Mouse (Mus musculus) hindbrain, embryonic 13.5 days (tissue): ENCODE data around the gene Mast4. TPM values are rescaled to one million over a fixed set of nuclear protein-coding genes. Genes with fewer than 3 reads are reported as not detected.

ENCODE experiments used
- ATAC-seq: fragments of 200-750 bp; cut with Nextera tagmentation; 2 replicates; pipeline ENCODE4 v1.8.0; 2017; ENCODE audit warnings: moderate TSS enrichment; ENCODE audit not compliant: low FRiP score
- H3K27ac ChIP-seq: fragments of 300-500 bp; sonication (generic); 2 replicates; pipeline ENCODE4 v1.5.1; 2015; ENCODE audit warnings: inconsistent platforms, mild to moderate bottlenecking, moderate library complexity
- H3K27me3 ChIP-seq: fragments of 300-500 bp; sonication (generic); 2 replicates; pipeline ENCODE4 v1.6.1; 2015; ENCODE audit warnings: mild to moderate bottlenecking, inconsistent platforms
- H3K36me3 ChIP-seq: fragments of 300-500 bp; sonication (generic); 2 replicates; pipeline ENCODE4 v1.6.1; 2015; ENCODE audit warnings: mild to moderate bottlenecking, inconsistent platforms
- H3K4me1 ChIP-seq: fragments of 300-500 bp; sonication (generic); replicated peaks from 2 replicates; pipeline ENCODE4 v1.6.1; 2015; ENCODE audit warnings: inconsistent platforms
- H3K4me2 ChIP-seq: fragments of 300-500 bp; sonication (generic); 2 replicates; pipeline ENCODE4 v1.6.1; 2015; ENCODE audit warnings: inconsistent platforms, mild to moderate bottlenecking, moderate library complexity
- H3K4me3 ChIP-seq: fragments of 300-500 bp; sonication (generic); 2 replicates; pipeline ENCODE4 v1.5.1; 2015; ENCODE audit warnings: mild to moderate bottlenecking, inconsistent platforms
- H3K9ac ChIP-seq: fragments of 300-500 bp; sonication (generic); 2 replicates; pipeline ENCODE4 v1.6.1; 2015; ENCODE audit warnings: mild to moderate bottlenecking, inconsistent platforms
- H3K9me3 ChIP-seq: fragments of 300-500 bp; sonication (generic); 2 replicates; pipeline ENCODE4 v1.6.1; 2016; ENCODE audit warnings: inconsistent platforms
- WGBS: fragments of 180-500 bp; shearing (Covaris S2); methylation state at CpG from one replicate; pipeline ENCODE4 v1.1.7; 2015; 5-methylcytosine and 5-hydroxymethylcytosine counted together
- polyA plus RNA-seq: library from polyadenylated mRNA; unstranded; fragments of >200 nt; fragmentation: Nextera tagmentation; extraction: Ambion mirVana; gene quantifications from 2 replicates; pipeline ENCODE4 v1.2.1, GENCODE M21; 2015

The Mast4 gene
- polyA plus RNA-seq, 1 experiment from 2014 or later = 29.7 TPM

GRCm38 (mm10) chr13:103005227-103005626 lies 329.1 kb downstream of the Mast4 start:
- no peak for ATAC-seq
- no peak overlapping the region for H3K4me2 ChIP-seq
- no peaks in the 10 kb centered on the region for H3K36me3 ChIP-seq
- H3K4me1 ChIP-seq = peaks cover 5% of the 10 kb centered on the region
- H3K27me3 ChIP-seq = 0 out of 2 replicates have a peak, but pooled peaks cover 2% of the 10 kb centered on the region
- H3K27ac ChIP-seq = no peak overlapping the region
- H3K4me3 ChIP-seq = no peak overlapping the region
- H3K9ac ChIP-seq = no peak overlapping the region
- H3K9me3 ChIP-seq = no peaks in the 10 kb centered on the region
- 89% methylated on average over 2 of the region's 2 CpGs for WGBS

GRCm38 (mm10) chr13:103001831-103002230 lies 332.5 kb downstream of the Mast4 start:
- H3K4me1 ChIP-seq = peaks cover 6% of the 10 kb centered on the region
- H3K27me3 ChIP-seq = 0 out of 2 replicates have a peak, but pooled peaks cover 2% of the 10 kb centered on the region
- no peaks in the 10 kb centered on the region for H3K9me3 ChIP-seq
- no peak overlapping the region for H3K4me2 ChIP-seq
- WGBS = 45% methylated on average over 1 of the region's 1 CpGs
- no peak overlapping the region for H3K9ac ChIP-seq
- H3K36me3 ChIP-seq = no peaks in the 10 kb centered on the region
- ATAC-seq = no peak
- H3K4me3 ChIP-seq = no peak overlapping the region
- no peak overlapping the region for H3K27ac ChIP-seq

- H3K9ac ChIP-seq = no peak overlapping the region
- H3K36me3 ChIP-seq = no peaks in the 10 kb centered on the region
- no peak overlapping the region for H3K4me3 ChIP-seq
- H3K4me2 ChIP-seq = no peak overlapping the region
- WGBS = 33% methylated on average over 7 of the region's 7 CpGs
- no peaks in the 10 kb centered on the region for H3K9me3 ChIP-seq
- H3K27ac ChIP-seq = no peak overlapping the region
- 0 out of 2 replicates have a peak, but pooled peaks cover 2% of the 10 kb centered on the region for H3K27me3 ChIP-seq
- no peak for ATAC-seq
- peaks cover 6% of the 10 kb centered on the region for H3K4me1 ChIP-seq
These were observed 333.4 kb downstream of the Mast4 start for GRCm38 (mm10) chr13:103000891-103001290.

- Histone ChIP-seq H3K4me2 (no peak overlapping the region), H3K4me3 (no peak overlapping the region), H3K36me3 (no peaks in the 10 kb centered on the region), H3K27me3 (no peaks in the 10 kb centered on the region), H3K9me3 (no peaks in the 10 kb centered on the region), H3K4me1 (peaks cover 11% of the 10 kb centered on the region), H3K27ac (no peak overlapping the region), H3K9ac (no peak overlapping the region)
- WGBS = 88% methylated on average over 11 of the region's 11 CpGs
- ATAC-seq = no peak
These were observed 340.2 kb downstream of the Mast4 start for GRCm38 (mm10) chr13:102994098-102994497.

GRCm38 (mm10) chr13:102992680-102993423 lies 341.4 kb downstream of the Mast4 start:
- no peaks in the 10 kb centered on the region for H3K9me3 ChIP-seq
- peaks cover 11% of the 10 kb centered on the region for H3K4me1 ChIP-seq
- H3K27ac ChIP-seq = no peak overlapping the region
- no peaks in the 10 kb centered on the region for H3K36me3 ChIP-seq
- WGBS = 87% methylated on average over 7 of the region's 7 CpGs
- H3K9ac ChIP-seq = no peak overlapping the region
- no peak for ATAC-seq
- H3K4me3 ChIP-seq = no peak overlapping the region
- H3K27me3 ChIP-seq = no peaks in the 10 kb centered on the region
- no peak overlapping the region for H3K4me2 ChIP-seq

GRCm38 (mm10) chr13:102991928-102992327 lies 342.4 kb downstream of the Mast4 start:
- Histone ChIP-seq H3K27ac (no peak overlapping the region), H3K4me2 (no peak overlapping the region), H3K4me3 (no peak overlapping the region), H3K9me3 (no peaks in the 10 kb centered on the region), H3K27me3 (no peaks in the 10 kb centered on the region), H3K9ac (no peak overlapping the region), H3K4me1 (peaks cover 15% of the 10 kb centered on the region), H3K36me3 (no peaks in the 10 kb centered on the region)
- ATAC-seq = no peak
- 43% methylated on average over 11 of the region's 11 CpGs for WGBS

- no peak overlapping the region for H3K9ac ChIP-seq
- H3K4me2 ChIP-seq = no peak overlapping the region
- no peak overlapping the region for H3K27ac ChIP-seq
- H3K4me3 ChIP-seq = no peak overlapping the region
- WGBS = 89% methylated on average over 7 of the region's 7 CpGs
- H3K27me3 ChIP-seq = no peaks in the 10 kb centered on the region
- peaks cover 17% of the 10 kb centered on the region for H3K4me1 ChIP-seq
- no peak for ATAC-seq
- H3K36me3 ChIP-seq = no peaks in the 10 kb centered on the region
- H3K9me3 ChIP-seq = no peaks in the 10 kb centered on the region
These were observed 343.1 kb downstream of the Mast4 start for GRCm38 (mm10) chr13:102991196-102991595.

GRCm38 (mm10) chr13:102990085-102990484 lies 344.2 kb downstream of the Mast4 start:
- 84% methylated on average over 1 of the region's 1 CpGs for WGBS

GRCm38 (mm10) chr13:102989616-102990015 lies 344.7 kb downstream of the Mast4 start:
- Histone ChIP-seq H3K4me3 (no peak overlapping the region), H3K36me3 (no peaks in the 10 kb centered on the region), H3K4me2 (no peak overlapping the region), H3K4me1 (peaks cover 17% of the 10 kb centered on the region), H3K9ac (no peak overlapping the region), H3K9me3 (no peaks in the 10 kb centered on the region), H3K27me3 (no peaks in the 10 kb centered on the region), H3K27ac (no peak overlapping the region)
- no peak for ATAC-seq
- 63% methylated on average over 11 of the region's 11 CpGs for WGBS

More at GRCm38 (mm10) chr13:102990085-102990484, 344.2 kb downstream of the Mast4 start:
- H3K4me2 ChIP-seq = no peak overlapping the region
- no peak overlapping the region for H3K27ac ChIP-seq
- no peaks in the 10 kb centered on the region for H3K9me3 ChIP-seq
- no peak for ATAC-seq
- H3K4me1 ChIP-seq = peaks cover 17% of the 10 kb centered on the region
- H3K36me3 ChIP-seq = no peaks in the 10 kb centered on the region
- no peak overlapping the region for H3K9ac ChIP-seq
- H3K27me3 ChIP-seq = no peaks in the 10 kb centered on the region
- no peak overlapping the region for H3K4me3 ChIP-seq

- no peak overlapping the region for H3K27ac ChIP-seq
- H3K4me2 ChIP-seq = no peak overlapping the region
- ATAC-seq = no peak
- H3K9me3 ChIP-seq = no peaks in the 10 kb centered on the region
- H3K4me3 ChIP-seq = no peak overlapping the region
- no peaks in the 10 kb centered on the region for H3K27me3 ChIP-seq
- H3K4me1 ChIP-seq = peaks cover 17% of the 10 kb centered on the region
- H3K9ac ChIP-seq = no peak overlapping the region
- WGBS = 92% methylated on average over 4 of the region's 4 CpGs
- H3K36me3 ChIP-seq = no peaks in the 10 kb centered on the region
These were observed 345.3 kb downstream of the Mast4 start for GRCm38 (mm10) chr13:102988976-102989375.

GRCm38 (mm10) chr13:102988251-102988895 lies 345.9 kb downstream of the Mast4 start:
- Histone ChIP-seq H3K4me2 (no peak overlapping the region), H3K36me3 (no peaks in the 10 kb centered on the region), H3K4me1 (peaks cover 17% of the 10 kb centered on the region), H3K9ac (no peak overlapping the region), H3K27me3 (no peaks in the 10 kb centered on the region), H3K4me3 (no peak overlapping the region), H3K27ac (no peak overlapping the region), H3K9me3 (no peaks in the 10 kb centered on the region)
- WGBS = 76% methylated on average over 11 of the region's 11 CpGs
- no peak for ATAC-seq

GRCm38 (mm10) chr13:102984550-102984949 lies 349.7 kb downstream of the Mast4 start:
- no peak for ATAC-seq
- Histone ChIP-seq H3K36me3 (no peaks in the 10 kb centered on the region), H3K4me3 (no peak overlapping the region), H3K4me2 (no peak overlapping the region), H3K27me3 (no peaks in the 10 kb centered on the region), H3K4me1 (0 out of 2 replicates have a peak, but pooled peaks cover 8% of the 10 kb centered on the region), H3K9ac (no peak overlapping the region), H3K9me3 (no peaks in the 10 kb centered on the region), H3K27ac (no peak overlapping the region)
- 96% methylated on average over 4 of the region's 4 CpGs for WGBS

- WGBS = 84% methylated on average over 5 of the region's 5 CpGs
- no peak overlapping the region for H3K4me3 ChIP-seq
- H3K36me3 ChIP-seq = no peaks in the 10 kb centered on the region
- no peaks in the 10 kb centered on the region for H3K9me3 ChIP-seq
- H3K27ac ChIP-seq = no peak overlapping the region
- no peak overlapping the region for H3K9ac ChIP-seq
- no peaks in the 10 kb centered on the region for H3K27me3 ChIP-seq
- H3K4me1 ChIP-seq = no peaks in the 10 kb centered on the region
- no peak overlapping the region for H3K4me2 ChIP-seq
- ATAC-seq = no peak
These were observed 360.4 kb downstream of the Mast4 start for GRCm38 (mm10) chr13:102973853-102974252.
